Mouse (Mus musculus): ENCODE measurements around the gene Rem1.
A peak's percentile ranks its signal among the peaks of the same experiment; 100 is the strongest.
"Not testable (repeated sequence)": the region's sequence is repeated elsewhere in the genome, so short reads cannot be mapped to it uniquely, and the experiment has no call there.

Gene Rem1

GRCm38 (mm10) chr2:152629904-152630303, 3.2 kb downstream of the Rem1 start:
- DNase-seq = no peak

- peak; percentile 53 for DNase-seq
Observed at GRCm38 (mm10) chr2:152633334-152633733, 6.6 kb downstream of the Rem1 start.

GRCm38 (mm10) chr2:152634311-152634710, 7.6 kb downstream of the Rem1 start:
- DNase-seq = no peak

GRCm38 (mm10) chr2:152636246-152637005, 9.7 kb downstream of the Rem1 start:
- peak; percentile 94 for DNase-seq

- DNase-seq = no peak
Observed at GRCm38 (mm10) chr2:152637006-152637322, 10.2 kb downstream of the Rem1 start.

- DNase-seq = no peak
Observed at GRCm38 (mm10) chr2:152637381-152637780, 10.6 kb downstream of the Rem1 start.

GRCm38 (mm10) chr2:152638865-152639264, 12.1 kb downstream of the Rem1 start:
- peak; percentile 52 for DNase-seq

- peak; percentile 66 for DNase-seq
Observed at GRCm38 (mm10) chr2:152639406-152640113, 12.8 kb downstream of the Rem1 start.

- peak; percentile 96 for DNase-seq
Observed at GRCm38 (mm10) chr2:152652901-152653620, 26.3 kb downstream of the Rem1 start.

- DNase-seq = no peak
Observed at GRCm38 (mm10) chr2:152653874-152654715, 27.3 kb downstream of the Rem1 start.

- peak; percentile 70 for DNase-seq
Observed at GRCm38 (mm10) chr2:152657398-152657797, 30.6 kb downstream of the Rem1 start.

- DNase-seq = no peak
Observed at GRCm38 (mm10) chr2:152661163-152661562, 34.4 kb downstream of the Rem1 start.

GRCm38 (mm10) chr2:152666191-152666590, 39.4 kb downstream of the Rem1 start:
- not testable (repeated sequence) for DNase-seq

- DNase-seq = peak; percentile 94
Observed at GRCm38 (mm10) chr2:152669256-152669638, 42.5 kb downstream of the Rem1 start, which contains the start of gene H13. Gene H13 (plus strand): TSS chr2:152669461.

GRCm38 (mm10) chr2:152669639-152670484, 43.1 kb downstream of the Rem1 start:
- peak; percentile 57 for DNase-seq

- DNase-seq = peak; percentile 40
Observed at GRCm38 (mm10) chr2:152670983-152671641, 44.4 kb downstream of the Rem1 start.

GRCm38 (mm10) chr2:152671642-152671999, 44.9 kb downstream of the Rem1 start:
- peak; percentile 73 for DNase-seq

- DNase-seq = no peak
Observed at GRCm38 (mm10) chr2:152672166-152672565, 45.4 kb downstream of the Rem1 start.

- no peak for DNase-seq
Observed at GRCm38 (mm10) chr2:152674148-152674547, 47.4 kb downstream of the Rem1 start.

- DNase-seq = no peak
Observed at GRCm38 (mm10) chr2:152675252-152675791, 48.6 kb downstream of the Rem1 start.

- DNase-seq = peak; percentile 71
Observed at GRCm38 (mm10) chr2:152678302-152678701, 51.6 kb downstream of the Rem1 start.

Data from lung, postnatal 10 days (tissue).